Mouse (Mus musculus): ENCODE measurements around the gene Setd3. TPM values are rescaled to one million over a fixed set of nuclear protein-coding genes. Genes with fewer than 3 reads are reported as not detected.

Gene Setd3
- total and polyA plus RNA-seq, 2 experiments, result 17.6 to 70.4 TPM

DNA sequence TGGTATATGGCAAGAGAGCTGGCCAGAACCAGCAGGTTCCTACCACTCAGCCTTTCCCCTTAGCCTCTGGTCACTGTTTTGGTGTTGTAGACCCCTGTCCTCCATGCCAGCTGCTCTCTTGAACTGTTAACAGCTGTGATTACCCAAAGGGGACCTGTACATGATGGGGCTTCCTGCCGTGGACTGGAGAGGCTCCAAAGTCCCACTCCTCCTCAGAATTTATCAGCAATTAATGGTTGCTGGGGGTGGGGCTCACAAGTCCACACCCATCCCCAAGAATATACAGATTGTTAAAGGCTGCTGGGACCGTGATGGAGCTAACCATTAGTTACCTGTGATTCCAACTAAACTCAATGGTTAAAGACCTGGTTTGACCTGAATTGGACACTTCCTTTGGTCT, 77.0 kb downstream of the Setd3 start:
- TF ChIP-seq POLR2A (IDR thresholded peaks at IDR 0.05; ENCODE audit: extremely low read depth, insufficient read depth, low read length) (no peak), CTCF (IDR thresholded peaks at IDR 0.05; ENCODE audit: low read depth, low read length) (no peak)
- H3K27ac ChIP-seq (replicated peaks; ENCODE audit: insufficient read depth, low read depth, low read length), result no peak overlapping the region
- H3K36me3 ChIP-seq (ENCODE audit: control insufficient read depth, insufficient read depth, low read length), result no peaks in the 10 kb centered on the region; the same call in 1 of the 2 replicates
- DNase-seq (ENCODE audit: extremely low read depth, low read depth, low spot score), result no peak
- no peak overlapping the region for H3K9ac ChIP-seq (ENCODE audit: low read depth, low read length)
- 68% methylated on average over 2 of the region's 2 CpGs for WGBS
- H3K4me3 ChIP-seq (ENCODE audit: insufficient read depth, low read depth, low read length), result no peak overlapping the region
- H3K79me2 ChIP-seq (ENCODE audit: control insufficient read depth, insufficient read depth, low read length), result no peaks in the 10 kb centered on the region
- H3K27me3 ChIP-seq (ENCODE audit: control insufficient read depth, insufficient read depth, low read length), result no peaks in the 10 kb centered on the region
- H3K4me1 ChIP-seq (ENCODE audit: control insufficient read depth, insufficient read depth, low read length), result no peaks in the 10 kb centered on the region

DNA sequence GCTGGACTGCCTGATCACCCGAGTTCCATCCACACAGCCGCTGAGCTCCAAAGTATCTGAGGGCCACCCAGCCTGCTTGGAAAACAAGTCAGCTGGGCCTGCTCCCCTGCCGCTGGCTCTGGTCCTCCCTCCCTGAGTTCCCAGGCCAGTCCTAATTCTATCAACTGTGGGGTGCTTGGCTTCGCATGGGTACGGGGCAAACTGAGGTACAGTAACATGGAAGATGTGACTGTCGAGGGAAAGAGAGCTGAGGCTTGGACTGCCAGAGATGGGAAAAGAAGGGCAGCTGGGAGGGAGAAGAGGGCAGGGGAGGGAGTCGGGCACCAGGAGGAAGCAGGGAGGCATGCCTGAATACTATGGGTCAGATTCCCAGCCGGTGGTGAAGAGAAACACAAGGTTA, 78.9 kb downstream of the Setd3 start:
- no peaks in the 10 kb centered on the region for H3K27me3 ChIP-seq (ENCODE audit: control insufficient read depth, insufficient read depth, low read length)
- no peaks in the 10 kb centered on the region for H3K79me2 ChIP-seq (ENCODE audit: control insufficient read depth, insufficient read depth, low read length)
- H3K4me3 ChIP-seq (ENCODE audit: insufficient read depth, low read depth, low read length), result no peak overlapping the region
- H3K9ac ChIP-seq (ENCODE audit: low read depth, low read length), result no peak overlapping the region
- DNase-seq (ENCODE audit: extremely low read depth, low read depth, low spot score), result no peak
- WGBS, result 74% methylated on average over 8 of the region's 8 CpGs
- no peak overlapping the region for H3K27ac ChIP-seq (replicated peaks; ENCODE audit: insufficient read depth, low read depth, low read length)
- no peak for TF ChIP-seq CTCF (IDR thresholded peaks at IDR 0.05; ENCODE audit: low read depth, low read length)
- no peak for TF ChIP-seq POLR2A (IDR thresholded peaks at IDR 0.05; ENCODE audit: extremely low read depth, insufficient read depth, low read length)
- H3K4me1 ChIP-seq (ENCODE audit: control insufficient read depth, insufficient read depth, low read length), result no peaks in the 10 kb centered on the region
- no peaks in the 10 kb centered on the region for H3K36me3 ChIP-seq (ENCODE audit: control insufficient read depth, insufficient read depth, low read length)

DNA sequence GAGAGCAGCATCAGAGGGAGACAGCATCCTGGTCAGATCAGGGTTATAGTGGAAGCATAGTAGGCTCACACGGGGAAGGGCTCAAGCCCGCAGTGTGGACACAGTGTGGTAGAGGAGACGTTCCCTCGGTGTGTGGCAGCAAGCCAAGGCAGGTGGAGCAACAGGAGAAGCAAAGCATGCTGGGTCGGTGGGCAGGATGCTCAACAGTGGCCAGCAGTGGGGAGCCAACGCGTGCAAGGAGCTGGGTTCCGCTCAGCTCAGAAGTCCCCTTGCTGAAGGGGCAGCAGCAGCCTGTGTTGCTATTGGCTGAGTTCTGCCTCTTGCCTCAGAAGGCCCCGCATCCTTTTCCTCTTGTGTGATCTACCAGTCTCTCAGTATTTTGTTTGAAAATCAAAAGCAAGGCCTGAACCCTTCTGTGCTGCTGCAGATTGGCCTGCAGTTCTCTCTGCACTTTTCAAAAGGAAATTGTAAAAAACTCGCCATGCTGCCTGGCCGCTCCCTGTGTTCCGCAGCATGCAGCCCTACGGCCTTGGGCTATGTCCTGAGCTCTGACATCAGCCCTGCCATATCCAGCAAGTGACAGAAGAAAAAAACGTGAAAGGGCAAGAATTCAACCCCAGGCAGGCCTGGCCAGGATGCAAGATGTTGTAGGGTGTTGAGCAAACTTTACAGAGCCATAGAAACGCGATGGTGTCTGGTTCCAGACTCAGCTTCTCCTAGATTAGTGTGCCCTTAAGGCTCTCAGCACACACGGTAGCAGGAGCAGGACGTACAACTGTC, 80.7 kb downstream of the Setd3 start:
- no peaks in the 10 kb centered on the region for H3K36me3 ChIP-seq (ENCODE audit: control insufficient read depth, insufficient read depth, low read length)
- H3K27ac ChIP-seq (replicated peaks; ENCODE audit: insufficient read depth, low read depth, low read length), result no peak overlapping the region
- 58% methylated on average over 18 of the region's 18 CpGs for WGBS
- no peak for DNase-seq (ENCODE audit: extremely low read depth, low read depth, low spot score)
- no peaks in the 10 kb centered on the region for H3K79me2 ChIP-seq (ENCODE audit: control insufficient read depth, insufficient read depth, low read length)
- H3K9ac ChIP-seq (ENCODE audit: low read depth, low read length), result no peak overlapping the region
- H3K4me3 ChIP-seq (ENCODE audit: insufficient read depth, low read depth, low read length), result no peak overlapping the region
- no peaks in the 10 kb centered on the region for H3K4me1 ChIP-seq (ENCODE audit: control insufficient read depth, insufficient read depth, low read length)
- TF ChIP-seq POLR2A (IDR thresholded peaks at IDR 0.05; ENCODE audit: extremely low read depth, insufficient read depth, low read length) (no peak), CTCF (IDR thresholded peaks at IDR 0.05; ENCODE audit: low read depth, low read length) (no peak)
- no peaks in the 10 kb centered on the region for H3K27me3 ChIP-seq (ENCODE audit: control insufficient read depth, insufficient read depth, low read length)

DNA sequence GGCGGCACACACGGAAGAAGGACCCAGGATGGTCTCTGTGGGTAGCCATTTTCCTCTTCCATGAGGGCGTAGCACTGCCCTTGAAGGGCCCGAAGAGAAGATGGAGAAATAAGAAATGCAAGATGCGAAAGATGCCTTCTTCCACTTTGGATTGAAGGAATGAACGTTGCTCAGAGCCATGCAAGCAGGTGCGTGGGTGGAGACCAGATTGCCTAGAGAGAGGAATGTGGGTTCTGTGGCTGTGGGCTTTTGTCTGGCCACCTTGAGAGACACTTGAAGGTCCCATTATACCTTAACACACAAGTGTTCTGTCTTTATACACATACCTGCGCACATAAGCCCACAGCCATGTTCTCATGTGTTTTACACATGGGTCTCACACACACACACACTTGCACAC, 81.5 kb downstream of the Setd3 start:
- Histone ChIP-seq H3K9ac (ENCODE audit: low read depth, low read length) (no peak overlapping the region), H3K79me2 (ENCODE audit: control insufficient read depth, insufficient read depth, low read length) (no peaks in the 10 kb centered on the region), H3K4me3 (ENCODE audit: insufficient read depth, low read depth, low read length) (no peak overlapping the region), H3K36me3 (ENCODE audit: control insufficient read depth, insufficient read depth, low read length) (no peaks in the 10 kb centered on the region), H3K27me3 (ENCODE audit: control insufficient read depth, insufficient read depth, low read length) (no peaks in the 10 kb centered on the region), H3K27ac (replicated peaks; ENCODE audit: insufficient read depth, low read depth, low read length) (no peak overlapping the region), H3K4me1 (ENCODE audit: control insufficient read depth, insufficient read depth, low read length) (no peaks in the 10 kb centered on the region)
- TF ChIP-seq POLR2A (IDR thresholded peaks at IDR 0.05; ENCODE audit: extremely low read depth, insufficient read depth, low read length) (no peak), CTCF (IDR thresholded peaks at IDR 0.05; ENCODE audit: low read depth, low read length) (no peak)
- WGBS, result 88% methylated on average over 8 of the region's 8 CpGs
- no peak for DNase-seq (ENCODE audit: extremely low read depth, low read depth, low spot score)

DNA sequence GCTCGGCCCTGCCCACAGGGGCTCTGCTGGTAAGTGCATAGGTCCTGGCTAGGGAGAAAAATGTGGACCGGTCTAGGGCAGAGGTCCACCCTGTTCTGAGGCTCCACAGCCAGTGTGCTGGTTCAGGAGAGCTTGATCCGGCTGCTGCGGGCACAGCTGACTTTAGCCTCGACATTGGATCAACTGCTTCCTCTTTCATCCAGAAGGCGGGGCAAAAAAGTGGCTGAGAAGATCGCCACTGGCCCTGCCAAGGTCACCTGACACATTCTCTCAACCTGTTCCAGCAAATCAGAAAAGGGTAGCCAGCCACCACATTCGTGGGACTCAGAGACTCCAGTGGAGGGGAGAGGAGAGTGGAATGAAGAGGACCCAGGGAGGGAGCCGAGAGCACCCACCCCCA, 90.9 kb downstream of the Setd3 start:
- TF ChIP-seq POLR2A (IDR thresholded peaks at IDR 0.05; ENCODE audit: extremely low read depth, insufficient read depth, low read length) (no peak), CTCF (IDR thresholded peaks at IDR 0.05; ENCODE audit: low read depth, low read length) (no peak)
- no peak overlapping the region for H3K9ac ChIP-seq (ENCODE audit: low read depth, low read length)
- 71% methylated on average over 9 of the region's 9 CpGs for WGBS
- H3K27ac ChIP-seq (replicated peaks; ENCODE audit: insufficient read depth, low read depth, low read length), result no peak overlapping the region
- no peak for DNase-seq (ENCODE audit: extremely low read depth, low read depth, low spot score)
- no peaks in the 10 kb centered on the region; the same call in 1 of the 2 replicates for H3K27me3 ChIP-seq (ENCODE audit: control insufficient read depth, insufficient read depth, low read length)
- no peaks in the 10 kb centered on the region for H3K4me1 ChIP-seq (ENCODE audit: control insufficient read depth, insufficient read depth, low read length)
- H3K79me2 ChIP-seq (ENCODE audit: control insufficient read depth, insufficient read depth, low read length), result no peaks in the 10 kb centered on the region
- no peaks in the 10 kb centered on the region for H3K36me3 ChIP-seq (ENCODE audit: control insufficient read depth, insufficient read depth, low read length)
- H3K4me3 ChIP-seq (ENCODE audit: insufficient read depth, low read depth, low read length), result no peak overlapping the region

DNA sequence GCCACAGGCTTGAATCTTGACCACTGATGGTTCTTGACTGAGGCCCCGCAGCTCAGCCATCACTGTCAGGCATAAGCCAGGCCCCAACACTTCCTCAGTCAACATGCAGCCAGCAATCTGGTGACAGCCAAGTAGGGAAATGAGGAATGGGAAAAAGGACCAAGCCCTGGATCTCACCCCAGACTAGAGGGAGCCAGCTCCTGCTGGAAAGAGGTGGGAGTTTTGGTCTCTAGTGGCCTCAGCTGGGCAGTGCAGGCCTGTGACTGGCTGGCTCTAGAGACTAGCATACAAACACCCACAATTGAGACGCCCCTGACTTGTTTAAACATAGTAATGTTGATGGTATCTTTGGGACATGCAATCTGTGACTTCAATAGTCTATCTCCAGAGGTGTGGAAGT, 91.6 kb downstream of the Setd3 start:
- Histone ChIP-seq H3K4me1 (ENCODE audit: control insufficient read depth, insufficient read depth, low read length) (no peaks in the 10 kb centered on the region), H3K36me3 (ENCODE audit: control insufficient read depth, insufficient read depth, low read length) (no peaks in the 10 kb centered on the region), H3K4me3 (ENCODE audit: insufficient read depth, low read depth, low read length) (no peak overlapping the region), H3K79me2 (ENCODE audit: control insufficient read depth, insufficient read depth, low read length) (no peaks in the 10 kb centered on the region), H3K27ac (replicated peaks; ENCODE audit: insufficient read depth, low read depth, low read length) (no peak overlapping the region), H3K27me3 (ENCODE audit: control insufficient read depth, insufficient read depth, low read length) (no peaks in the 10 kb centered on the region; the same call in 1 of the 2 replicates), H3K9ac (ENCODE audit: low read depth, low read length) (no peak overlapping the region)
- no peak for DNase-seq (ENCODE audit: extremely low read depth, low read depth, low spot score)
- 61% methylated on average over 2 of the region's 2 CpGs for WGBS
- TF ChIP-seq POLR2A (IDR thresholded peaks at IDR 0.05; ENCODE audit: extremely low read depth, insufficient read depth, low read length) (no peak), CTCF (IDR thresholded peaks at IDR 0.05; ENCODE audit: low read depth, low read length) (no peak)

All from liver, adult 2 months (tissue).